Mouse (Mus musculus): ENCODE measurements at regions not wholly inside any gene's neighbourhood (a gene's known extent, or its start where the extent isn't known, plus 50 kb on each side); places are given as distances from the start of the nearest gene placed in this dataset.
"Not testable (repeated sequence)": the region's sequence is repeated elsewhere in the genome, so short reads cannot be mapped to it uniquely, and the experiment has no call there.

GRCm38 (mm10) chr9:17987606-17988005 lies 304.3 kb upstream of the Chordc1 start:
- WGBS = 77% methylated on average over 5 of the region's 5 CpGs
- DNase-seq (ENCODE audit: low read depth, low spot score) = peak; percentile 37

DNA sequence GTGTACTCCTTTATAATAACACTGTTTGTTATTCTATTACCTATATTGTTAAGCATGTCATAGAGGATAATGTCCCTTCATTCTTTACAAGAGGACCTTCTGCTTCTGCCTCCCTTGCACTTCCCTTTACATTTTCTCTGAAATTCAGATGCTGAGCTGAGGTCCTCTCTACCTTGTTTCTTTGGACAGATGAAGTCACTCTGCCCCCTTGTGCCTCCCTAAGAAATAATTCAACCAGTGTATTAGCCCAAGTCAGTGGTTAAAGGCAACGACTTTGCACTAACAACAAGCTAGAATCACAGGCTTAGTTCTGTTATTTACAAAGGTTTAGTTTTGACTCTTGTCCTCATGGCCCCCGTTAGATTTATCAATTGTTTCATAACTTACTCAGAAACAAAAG lies 289.4 kb upstream of the Chordc1 start:
- WGBS = 34% methylated on average over 2 of the region's 2 CpGs
- DNase-seq (ENCODE audit: low read depth, low spot score) = no peak

DNA sequence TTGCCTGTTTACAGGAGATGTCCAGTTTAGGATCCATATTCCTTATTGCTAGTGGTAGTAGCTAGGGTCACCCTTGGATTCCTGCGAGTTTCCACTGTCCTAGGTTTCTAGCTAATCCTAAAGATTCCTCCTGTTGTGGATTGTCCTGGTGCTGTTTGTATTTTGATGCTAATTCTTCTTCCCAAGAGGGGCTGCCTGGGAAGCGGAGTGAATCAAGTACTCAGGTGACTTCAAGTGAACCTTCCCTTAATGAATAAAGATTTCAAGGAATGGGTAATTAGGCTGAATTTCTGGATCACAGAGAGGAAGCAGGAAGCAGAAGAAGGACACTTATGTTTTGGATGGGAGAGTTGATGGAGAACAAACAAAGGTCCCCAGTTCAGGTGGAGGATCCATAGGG lies 250.6 kb upstream of the Chordc1 start:
- no peak for DNase-seq (ENCODE audit: low read depth, low spot score)
- 60% methylated on average over 2 of the region's 2 CpGs for WGBS

GRCm38 (mm10) chr9:18042636-18043035 lies 249.3 kb upstream of the Chordc1 start:
- DNase-seq (ENCODE audit: low read depth, low spot score) = not testable (repeated sequence)

GRCm38 (mm10) chr9:18076942-18077341 lies 215.0 kb upstream of the Chordc1 start:
- DNase-seq (ENCODE audit: low read depth, low spot score) = no peak

More at GRCm38 (mm10) chr9:18042636-18043035, 249.3 kb upstream of the Chordc1 start:
- WGBS = 86% methylated on average over 3 of the region's 3 CpGs

DNA sequence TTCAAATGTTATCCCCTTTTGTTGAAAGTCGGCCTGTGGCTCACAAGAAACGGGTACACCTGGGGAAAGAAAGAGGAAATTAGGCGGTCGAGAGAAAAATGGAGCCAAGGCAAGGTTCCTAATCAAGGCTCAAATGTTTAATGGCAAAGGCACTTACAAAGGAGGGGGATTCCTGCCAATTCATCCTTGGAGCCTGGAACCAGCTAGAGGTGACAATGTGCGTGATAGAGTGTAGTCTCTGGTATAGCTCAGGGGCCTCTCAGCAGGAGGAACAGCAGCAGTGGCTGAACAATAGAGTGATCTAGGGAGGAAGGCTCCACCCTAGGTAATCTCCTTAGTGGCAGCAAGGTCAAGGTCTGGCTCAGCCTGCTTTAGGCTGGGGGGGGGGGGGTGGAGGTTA lies 213.5 kb upstream of the Chordc1 start:
- WGBS = 78% methylated on average over 5 of the region's 5 CpGs
- DNase-seq (ENCODE audit: low read depth, low spot score) = not testable (repeated sequence)

GRCm38 (mm10) chr9:18079120-18079519 lies 212.8 kb upstream of the Chordc1 start:
- WGBS = 92% methylated on average over 1 of the region's 1 CpGs
- not testable (repeated sequence) for DNase-seq (ENCODE audit: low read depth, low spot score)

All from large intestine, adult 2 months (tissue).